Mouse (Mus musculus) cerebellum, adult 2 months (tissue): ENCODE results near the gene Gm26920. TPM values are rescaled to one million over a fixed set of nuclear protein-coding genes. Genes with fewer than 3 reads are reported as not detected.

Experiments used
- DNase-seq, 2 experiments: peaks; one replicate each; pipeline ENCODE4 v3.0.0; 2021
- H3K27ac ChIP-seq: fragments of 200-500 bp; 2 replicates; pipeline ENCODE4 v1.5.1; 2012; ENCODE audit warnings: low read length, control low read depth, inconsistent platforms; ENCODE audit not compliant: insufficient read depth
- H3K27me3 ChIP-seq: fragments of 200-500 bp; 2 replicates; pipeline ENCODE4 v1.6.1; 2012; ENCODE audit warnings: inconsistent platforms, mild to moderate bottlenecking, low read length, moderate library complexity; ENCODE audit not compliant: control insufficient read depth, insufficient read depth
- H3K4me1 ChIP-seq: fragments of 200-500 bp; 2 replicates; pipeline ENCODE4 v1.6.1; 2011; ENCODE audit warnings: low read length; ENCODE audit not compliant: control insufficient read depth, insufficient read depth
- H3K4me3 ChIP-seq: fragments of 200-500 bp; replicated peaks from 2 replicates; pipeline ENCODE3; 2011; ENCODE audit warnings: mild to moderate bottlenecking, low read depth, low read length, control low read depth; ENCODE audit not compliant: insufficient read depth
- CTCF ChIP-seq: fragments of 200-500 bp; IDR thresholded peaks from 2 replicates; pipeline ENCODE4 v1.5.1; 2011; ENCODE audit warnings: low read depth, mild to moderate bottlenecking, control low read depth, low read length, moderate library complexity, borderline replicate concordance; ENCODE audit not compliant: insufficient read depth
- POLR2A ChIP-seq: fragments of 200-500 bp; IDR thresholded peaks from 2 replicates; pipeline ENCODE4 v1.6.1; 2011; ENCODE audit warnings: low read length, control low read depth, borderline replicate concordance; ENCODE audit not compliant: insufficient read depth
- WGBS: fragments of 180-500 bp; shearing (Covaris S2); methylation state at CpG from one replicate; pipeline ENCODE4 v1.1.7; 2018; 5-methylcytosine and 5-hydroxymethylcytosine counted together
- polyA plus RNA-seq: library from polyadenylated mRNA; depleted of rRNA; stranded (reverse); fragments of >200 nt; gene quantifications from 2 replicates; pipeline ENCODE4 v1.2.3, GENCODE M21; 2012

The Gm26920 gene
- polyA plus RNA-seq, 1 experiment = 0.65 TPM

- no peak for TF ChIP-seq POLR2A
- no peak for TF ChIP-seq CTCF
- WGBS = 64% methylated on average over 9 of the region's 9 CpGs
- DNase-seq = no peak
- Histone ChIP-seq H3K27me3 (no peaks in the 10 kb centered on the region), H3K27ac (no peak overlapping the region), H3K4me3 (no peak overlapping the region), H3K4me1 (no peaks in the 10 kb centered on the region)
These were observed 45.9 kb downstream of the Gm26920 start for GRCm38 (mm10) chr7:30044354-30044753.

GRCm38 (mm10) chr7:30034331-30034730 lies 55.9 kb downstream of the Gm26920 start:
- H3K4me3 ChIP-seq = no peak overlapping the region
- 93% methylated on average over 12 of the region's 12 CpGs for WGBS
- TF ChIP-seq POLR2A = no peak
- no peak for TF ChIP-seq CTCF
- no peak for DNase-seq
- no peak overlapping the region for H3K27ac ChIP-seq
- H3K27me3 ChIP-seq = no peaks in the 10 kb centered on the region
- H3K4me1 ChIP-seq = no peaks in the 10 kb centered on the region

GRCm38 (mm10) chr7:30031379-30031778 lies 58.8 kb downstream of the Gm26920 start:
- no peak overlapping the region for H3K27ac ChIP-seq
- no peaks in the 10 kb centered on the region for H3K4me1 ChIP-seq
- WGBS = 75% methylated on average over 3 of the region's 3 CpGs
- H3K4me3 ChIP-seq = no peak overlapping the region
- H3K27me3 ChIP-seq = no peaks in the 10 kb centered on the region
- TF ChIP-seq POLR2A = no peak
- no peak for TF ChIP-seq CTCF
- no peak for DNase-seq

- Histone ChIP-seq H3K27me3 (no peaks in the 10 kb centered on the region), H3K4me3 (no peak overlapping the region), H3K27ac (no peak overlapping the region), H3K4me1 (no peaks in the 10 kb centered on the region)
- no peak for DNase-seq
- WGBS = 32% methylated on average over 6 of the region's 6 CpGs
- TF ChIP-seq POLR2A (no peak), CTCF (no peak)
These were observed 59.5 kb downstream of the Gm26920 start for GRCm38 (mm10) chr7:30030677-30031076.

- TF ChIP-seq POLR2A = no peak
- TF ChIP-seq CTCF = no peak
- no peaks in the 10 kb centered on the region for H3K4me1 ChIP-seq
- H3K4me3 ChIP-seq = no peak overlapping the region
- 81% methylated on average over 3 of the region's 3 CpGs for WGBS
- no peak overlapping the region for H3K27ac ChIP-seq
- DNase-seq = no peak
- no peaks in the 10 kb centered on the region for H3K27me3 ChIP-seq
These were observed 61.6 kb downstream of the Gm26920 start for GRCm38 (mm10) chr7:30028572-30028971.

- WGBS = 54% methylated on average over 4 of the region's 4 CpGs
- TF ChIP-seq POLR2A (no peak), CTCF (no peak)
- DNase-seq = no peak
- Histone ChIP-seq H3K4me3 (no peak overlapping the region), H3K4me1 (no peaks in the 10 kb centered on the region), H3K27ac (no peak overlapping the region), H3K27me3 (no peaks in the 10 kb centered on the region)
These were observed 62.9 kb downstream of the Gm26920 start for GRCm38 (mm10) chr7:30027331-30027730.

- DNase-seq = no peak
- H3K27me3 ChIP-seq = no peaks in the 10 kb centered on the region
- no peak overlapping the region for H3K27ac ChIP-seq
- TF ChIP-seq POLR2A (no peak), CTCF (no peak)
- no peak overlapping the region for H3K4me3 ChIP-seq
- H3K4me1 ChIP-seq = no peaks in the 10 kb centered on the region
- WGBS = 61% methylated on average over 5 of the region's 5 CpGs
These were observed 64.9 kb downstream of the Gm26920 start for GRCm38 (mm10) chr7:30025358-30025757.

- 53% methylated on average over 8 of the region's 8 CpGs for WGBS
- Histone ChIP-seq H3K27ac (no peak overlapping the region), H3K27me3 (no peaks in the 10 kb centered on the region), H3K4me1 (no peaks in the 10 kb centered on the region), H3K4me3 (no peak overlapping the region)
- TF ChIP-seq CTCF = no peak
- no peak for TF ChIP-seq POLR2A
- DNase-seq = no peak
These were observed 66.4 kb downstream of the Gm26920 start for GRCm38 (mm10) chr7:30023800-30024199.

- Histone ChIP-seq H3K4me3 (no peak overlapping the region), H3K27ac (no peak overlapping the region), H3K4me1 (no peaks in the 10 kb centered on the region), H3K27me3 (no peaks in the 10 kb centered on the region)
- no peak for DNase-seq
- WGBS = 91% methylated on average over 9 of the region's 9 CpGs
- TF ChIP-seq POLR2A (no peak), CTCF (no peak)
These were observed 66.9 kb downstream of the Gm26920 start for GRCm38 (mm10) chr7:30023324-30023723.
